Mouse (Mus musculus) layer of hippocampus, adult 9-11 months (tissue): ENCODE measurements around the gene Zscan12.
"Not testable (repeated sequence)": the region's sequence is repeated elsewhere in the genome, so short reads cannot be mapped to it uniquely, and the experiment has no call there.

Experiments used
- DNase-seq: peaks from one replicate; pipeline ENCODE4 v3.0.0; 2022

Zscan12 gene

GRCm38 (mm10) chr13:21362621-21363248 is at the start of gene Zscan12:
Gene Zscan12 (plus strand): TSS chr13:21362820.
- peak; percentile 93 for DNase-seq

GRCm38 (mm10) chr13:21312854-21313253 is 49.8 kb upstream of the Zscan12 start:
- DNase-seq = no peak

- DNase-seq = no peak
Observed at GRCm38 (mm10) chr13:21313903-21314302, 48.7 kb upstream of the Zscan12 start.

DNA sequence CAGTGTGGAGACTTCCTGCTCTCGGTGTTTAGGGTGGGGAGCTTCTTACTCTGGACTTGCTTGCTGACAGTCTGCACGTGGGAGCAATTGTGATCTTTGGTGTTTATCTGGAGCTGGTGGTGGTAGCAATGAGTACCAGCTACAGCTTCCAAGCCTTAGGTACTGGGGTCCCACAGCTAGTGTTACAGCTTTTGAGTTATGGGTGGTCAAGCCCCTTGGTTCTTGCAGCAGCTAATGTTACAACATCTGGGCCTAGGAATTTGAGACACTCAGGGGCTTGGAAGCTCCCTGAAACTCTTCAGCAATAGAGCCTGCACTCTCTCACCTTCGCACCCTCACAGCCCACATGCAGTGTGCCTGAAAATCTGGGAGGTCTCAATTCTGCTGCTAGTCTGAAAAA is 42.4 kb upstream of the Zscan12 start:
- DNase-seq = no peak

DNA sequence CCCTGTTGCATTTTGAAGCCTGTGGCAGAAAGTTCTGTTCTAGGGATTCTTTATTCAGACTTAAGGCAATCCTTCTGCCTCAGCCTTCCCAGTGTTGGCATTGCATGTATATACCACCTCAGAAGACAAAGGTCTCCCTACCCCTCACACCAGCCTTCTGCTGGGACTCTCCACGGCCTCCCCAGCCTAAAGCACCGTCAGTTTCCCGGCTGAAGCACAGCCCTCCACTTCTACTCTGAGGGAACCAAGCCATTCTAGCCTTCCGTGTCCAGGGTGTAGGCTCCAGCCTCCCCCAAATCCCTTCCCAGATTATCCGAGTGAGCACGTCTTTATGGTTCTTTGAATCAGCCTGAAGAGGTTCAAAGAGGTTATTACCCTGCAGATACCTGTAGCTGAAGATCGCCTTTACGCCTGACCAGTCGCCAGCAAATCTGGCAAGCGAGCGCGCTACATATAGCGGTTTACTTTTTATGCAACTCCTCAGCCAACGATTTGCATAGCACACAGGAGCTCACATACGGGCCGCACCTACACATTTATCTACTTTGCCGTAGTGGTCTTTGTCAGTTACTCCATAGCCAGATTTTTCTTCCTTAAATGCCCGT is 40.6 kb upstream of the Zscan12 start:
- no peak for DNase-seq

DNA sequence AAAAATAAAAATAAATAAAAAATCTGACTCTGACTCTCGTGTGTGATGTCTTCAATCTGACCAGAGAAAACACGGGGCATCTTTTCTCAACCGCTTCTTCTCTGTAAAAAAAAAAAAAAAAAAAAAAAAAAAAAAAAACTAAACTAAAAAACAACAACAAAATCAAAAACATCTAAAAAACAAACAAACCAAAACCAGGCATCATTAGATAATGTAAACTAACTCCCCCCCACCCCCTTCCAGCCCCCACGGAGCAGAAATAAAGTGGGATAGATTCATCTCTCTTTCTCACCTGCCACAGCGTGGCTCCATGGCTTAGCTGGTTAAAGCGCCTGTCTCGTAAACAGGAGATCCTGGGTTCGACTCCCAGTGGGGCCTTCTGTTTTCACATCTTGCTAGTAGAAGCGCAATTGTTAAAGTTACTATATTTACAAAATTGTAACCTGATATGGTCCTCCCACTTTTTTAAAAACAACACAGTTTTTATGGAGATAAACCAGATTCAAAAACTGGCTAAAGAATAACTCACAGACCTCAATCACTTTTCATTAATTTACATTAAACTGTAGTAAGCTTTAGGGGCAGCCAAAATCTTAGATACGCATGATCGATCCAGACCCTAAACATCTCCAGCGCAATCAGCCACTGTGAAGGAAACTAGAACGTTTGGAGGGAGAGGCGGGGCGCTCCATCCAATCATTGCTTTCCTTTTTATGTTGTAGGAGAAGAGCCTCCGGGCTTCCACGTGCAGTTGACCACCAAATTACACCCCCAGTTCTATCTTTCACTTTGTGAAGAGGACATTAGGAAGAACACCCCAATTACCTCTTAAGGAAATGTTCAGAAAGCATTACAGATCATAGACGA is 39.9 kb upstream of the Zscan12 start:
- DNase-seq = peak; percentile 44

DNA sequence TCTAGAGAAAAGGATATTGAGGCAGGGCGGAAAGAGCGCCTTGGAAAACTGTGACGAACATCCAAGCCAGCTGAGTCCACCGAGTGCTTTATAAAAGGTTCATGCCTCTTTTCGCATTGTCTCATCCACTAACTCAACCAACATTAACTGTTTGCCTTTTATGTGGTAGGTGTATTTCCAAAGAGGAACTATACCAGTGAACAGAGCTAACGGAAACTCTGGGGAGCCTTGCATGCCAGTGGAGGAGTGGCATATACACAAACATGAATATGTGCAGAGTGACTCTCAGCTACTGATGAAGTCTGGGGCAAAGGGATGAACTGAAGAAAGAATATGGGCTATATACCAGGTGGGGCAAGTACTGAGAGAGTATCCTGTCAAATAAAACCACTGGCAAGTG is 39.2 kb upstream of the Zscan12 start:
- DNase-seq = no peak

GRCm38 (mm10) chr13:21326191-21326590 is 36.4 kb upstream of the Zscan12 start:
- no peak for DNase-seq

- peak; percentile 51 for DNase-seq
Observed at GRCm38 (mm10) chr13:21326657-21327211, 35.9 kb upstream of the Zscan12 start.

GRCm38 (mm10) chr13:21327424-21327823 is 35.2 kb upstream of the Zscan12 start:
- no peak for DNase-seq

GRCm38 (mm10) chr13:21346610-21347009 is 16.0 kb upstream of the Zscan12 start, which contains the start of gene Olfr1367:
Gene Olfr1367 (plus strand): TSS chr13:21346910.
- DNase-seq = no peak

GRCm38 (mm10) chr13:21350593-21350992 is 12.0 kb upstream of the Zscan12 start:
- DNase-seq = no peak

DNA sequence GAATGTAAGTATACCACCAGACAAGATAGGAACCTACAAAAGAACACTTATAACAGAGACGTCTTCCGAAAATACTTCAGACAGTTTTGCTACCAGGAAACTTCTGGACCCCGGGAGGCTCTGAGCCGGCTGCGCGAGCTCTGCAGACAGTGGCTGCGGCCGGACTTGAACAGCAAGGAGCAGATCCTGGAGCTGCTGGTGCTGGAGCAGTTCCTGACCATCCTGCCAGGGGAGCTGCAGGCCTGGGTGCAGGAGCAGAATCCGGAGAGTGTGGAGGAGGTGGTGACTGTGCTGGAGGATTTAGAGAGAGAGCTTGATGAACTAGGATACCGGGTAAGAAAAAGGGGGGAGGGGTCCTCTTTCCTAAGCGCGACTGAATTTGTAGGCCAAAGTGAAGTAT is 1.1 kb downstream of the Zscan12 start:
- no peak for DNase-seq

DNA sequence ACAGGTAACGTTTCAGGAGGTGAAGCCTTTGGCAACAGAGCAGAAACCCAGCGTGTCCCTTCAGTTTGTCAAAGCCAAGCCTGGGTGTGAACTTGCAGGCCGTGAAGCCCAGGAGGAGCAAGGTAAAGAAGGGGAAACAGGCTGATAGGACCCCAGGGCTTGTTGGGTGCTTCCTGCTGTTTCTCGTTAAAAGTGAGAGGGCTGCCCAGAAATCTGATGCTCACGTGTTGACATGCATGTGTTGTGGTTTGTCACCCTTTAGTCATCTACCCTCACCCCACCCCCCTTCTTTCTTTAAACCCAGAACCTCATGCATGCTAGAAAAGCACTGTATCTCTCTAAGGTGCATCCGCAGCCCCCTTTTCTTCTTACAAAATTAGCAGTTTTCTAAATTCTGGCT is 4.0 kb downstream of the Zscan12 start:
- DNase-seq = no peak

DNA sequence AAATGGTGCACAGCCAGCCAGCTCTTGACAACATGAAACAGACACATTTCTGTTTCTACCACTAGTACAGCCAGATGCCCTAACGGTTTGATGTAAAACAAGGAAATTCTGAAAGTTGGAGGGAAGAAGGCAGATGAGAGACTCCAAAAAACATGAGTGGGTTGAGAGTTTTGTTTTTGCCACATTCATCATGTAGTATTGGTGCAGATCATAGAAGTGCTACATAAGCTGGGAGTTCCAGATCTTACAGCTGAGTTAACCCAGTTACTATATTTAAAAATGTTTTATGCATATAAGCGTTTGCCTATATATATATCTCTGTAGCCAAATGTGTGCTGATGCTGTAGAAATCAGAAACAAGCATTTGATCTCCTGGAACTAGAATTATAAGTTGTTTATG is 10.1 kb downstream of the Zscan12 start:
- DNase-seq = no peak

GRCm38 (mm10) chr13:21377773-21378172 is 15.2 kb downstream of the Zscan12 start:
- no peak for DNase-seq

DNA sequence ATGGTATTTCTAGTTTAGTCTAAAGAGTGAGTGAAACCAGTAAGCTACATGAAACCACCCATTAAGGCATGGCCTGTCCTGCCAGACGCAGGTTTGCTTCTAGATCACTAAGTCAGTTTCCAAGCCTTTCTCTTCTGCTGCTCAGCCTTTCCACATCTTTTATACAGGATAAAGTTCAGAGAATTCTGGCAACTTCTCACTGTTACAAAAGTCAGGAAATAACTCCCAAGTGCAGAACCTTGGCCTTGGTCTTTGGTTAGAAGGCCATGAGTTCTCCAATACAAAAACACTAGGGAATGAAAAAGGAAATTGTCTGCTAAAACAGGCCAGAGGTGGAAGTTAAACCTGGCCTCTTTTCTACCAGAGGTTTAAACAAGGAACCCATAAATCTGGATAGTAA is 32.6 kb downstream of the Zscan12 start:
- no peak for DNase-seq

GRCm38 (mm10) chr13:21395623-21396022 is 33.0 kb downstream of the Zscan12 start:
- DNase-seq = no peak

DNA sequence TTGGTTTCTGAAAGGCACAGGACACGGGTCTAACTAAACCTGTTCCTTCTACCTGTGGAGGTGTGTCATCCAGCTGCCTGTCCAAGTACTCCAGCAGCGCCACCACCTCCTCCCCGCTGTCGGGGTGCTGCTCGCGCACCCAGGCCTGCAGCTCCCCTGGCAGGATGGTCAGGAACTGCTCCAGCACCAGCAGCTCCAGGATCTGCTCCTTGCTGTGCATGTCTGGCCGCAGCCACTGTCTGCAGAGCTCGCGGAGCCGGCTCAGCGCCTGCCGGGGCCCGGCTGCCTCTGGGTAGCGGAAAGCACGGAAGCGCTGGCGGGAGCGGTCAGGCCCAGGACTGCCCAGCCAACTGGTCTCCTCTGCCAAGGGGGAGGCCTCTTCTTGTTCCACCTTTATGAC is 33.4 kb downstream of the Zscan12 start:
- DNase-seq = not testable (repeated sequence)

GRCm38 (mm10) chr13:21397486-21397885 is 34.9 kb downstream of the Zscan12 start:
- no peak for DNase-seq

DNA sequence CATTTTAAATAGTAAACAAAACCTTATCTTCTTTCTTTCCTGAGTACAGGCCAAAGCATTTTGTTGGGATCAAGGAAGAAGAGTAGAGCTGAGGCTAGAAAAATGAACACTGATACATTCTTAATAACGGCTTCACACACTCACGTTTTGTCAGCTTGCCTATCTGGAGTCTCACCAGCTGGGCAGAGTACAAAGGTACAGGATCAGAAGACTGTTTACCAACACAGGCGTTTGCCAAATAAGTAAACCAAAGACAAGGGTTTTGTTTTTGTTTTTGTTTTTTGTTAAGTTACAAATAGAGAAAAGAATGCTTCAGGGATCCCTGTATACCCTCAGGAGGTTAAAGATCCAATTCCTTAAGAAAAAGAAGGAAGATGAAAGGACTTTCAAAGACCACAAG is 38.5 kb downstream of the Zscan12 start:
- no peak for DNase-seq

- no peak for DNase-seq
Observed at GRCm38 (mm10) chr13:21401636-21402286, 39.1 kb downstream of the Zscan12 start.

DNA sequence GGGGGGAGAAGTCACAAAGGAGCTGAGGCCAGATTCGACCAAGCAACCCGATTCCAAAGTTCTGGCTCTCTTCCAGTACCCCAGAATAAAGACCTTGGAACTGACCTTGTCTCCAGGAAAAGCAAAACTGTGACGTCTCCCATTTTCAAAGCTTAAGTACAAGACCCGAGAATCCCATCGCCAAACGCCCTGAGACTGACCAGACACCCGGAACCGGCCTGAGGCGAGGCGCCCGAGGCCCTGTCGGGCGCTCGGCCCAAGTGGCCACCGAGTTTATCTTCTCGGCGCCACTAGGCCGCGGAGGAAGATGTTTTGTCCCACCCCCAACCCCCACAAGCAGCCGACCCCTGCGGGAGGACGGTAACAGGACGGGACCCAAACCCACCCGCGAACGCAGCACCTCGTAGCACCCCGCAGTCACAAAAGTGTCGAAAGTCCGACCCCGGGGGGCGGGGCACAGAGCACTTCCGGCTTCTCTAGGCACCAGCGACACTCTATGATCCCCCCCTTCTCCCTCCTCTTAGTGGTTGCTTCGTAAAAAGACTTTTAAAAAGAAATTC is 39.7 kb downstream of the Zscan12 start, which contains the start of gene Zkscan3:
Gene Zkscan3, minus strand, starts transcription at position 469 of the 560 bp plus-strand sequence.
- peak; percentile 72 for DNase-seq
